Mouse (Mus musculus) MEL (cell line): Measurements from ENCODE around the gene Rspry1. TPM values are rescaled to one million over a fixed set of nuclear protein-coding genes. Genes with fewer than 3 reads are reported as not detected.

Experiments
- DNase-seq: peaks from one replicate; pipeline ENCODE4 v3.0.0; 2011; ENCODE audit warnings: low read depth, low spot score
- H3K27ac ChIP-seq: 2 replicates; pipeline ENCODE4 v1.5.1; 2012; ENCODE audit warnings: low read depth, mild to moderate bottlenecking, control low read depth, low read length, moderate library complexity; ENCODE audit not compliant: control insufficient read depth
- H3K27me3 ChIP-seq, 2 experiments: fragments of 150-350 bp in 1 of 2; sonication (generic) in 1 of 2; 2 replicates each; pipeline ENCODE4 v1.6.1; 2012; ENCODE audit warnings: low read length in 2 of 2, mild to moderate bottlenecking in 2 of 2, improper control_type of control experiment in 1 of 2, moderate library complexity in 1 of 2; ENCODE audit not compliant: insufficient read depth in 2 of 2, control insufficient read depth in 1 of 2
- H3K36me3 ChIP-seq, 2 experiments: 2 replicates each; pipeline ENCODE4 v1.6.1; 2012 to 2014; ENCODE audit warnings: low read length in 2 of 2, improper control_type of control experiment in 1 of 2, inconsistent platforms in 1 of 2, mild to moderate bottlenecking in 1 of 2; ENCODE audit not compliant: insufficient read depth in 2 of 2, control insufficient read depth in 1 of 2
- H3K4me1 ChIP-seq, 2 experiments: fragments of 150-350 bp in 1 of 2; sonication (generic) in 1 of 2; 2 replicates each; pipeline ENCODE4 v1.6.1; 2012; ENCODE audit warnings: low read length in 2 of 2, improper control_type of control experiment in 1 of 2, mild to moderate bottlenecking in 1 of 2; ENCODE audit not compliant: insufficient read depth in 2 of 2, control insufficient read depth in 1 of 2
- H3K4me3 ChIP-seq, 2 experiments: fragments of 150-350 bp in 1 of 2; sonication (generic) in 1 of 2; 2 replicates each; pipeline ENCODE4 v1.5.1; 2012; ENCODE audit warnings: low read depth in 2 of 2, low read length in 2 of 2, mild to moderate bottlenecking in 2 of 2, moderate library complexity in 2 of 2, control low read depth in 1 of 2, improper control_type of control experiment in 1 of 2; ENCODE audit not compliant: control insufficient read depth in 1 of 2, insufficient read depth in 1 of 2
- H3K79me2 ChIP-seq: 2 replicates; pipeline ENCODE4 v1.6.1; 2012; ENCODE audit warnings: mild to moderate bottlenecking, low read length, moderate library complexity; ENCODE audit not compliant: control insufficient read depth, poor library complexity, insufficient read depth
- H3K9ac ChIP-seq: 2 replicates; pipeline ENCODE4 v1.6.1; 2012; ENCODE audit warnings: low read depth, mild to moderate bottlenecking, control low read depth, low read length, moderate library complexity; ENCODE audit not compliant: control insufficient read depth, poor library complexity, severe bottlenecking
- H3K9me3 ChIP-seq: fragments of 150-350 bp; sonication (generic); replicated peaks from 2 replicates; pipeline ENCODE4 v1.6.1; 2012; ENCODE audit warnings: mild to moderate bottlenecking, low read length, improper control_type of control experiment, moderate library complexity; ENCODE audit not compliant: insufficient read depth
- CHD1 ChIP-seq: IDR thresholded peaks from 2 replicates; pipeline ENCODE4 v1.6.1; 2012; ENCODE audit warnings: low read depth, mild to moderate bottlenecking, inconsistent platforms, low read length, improper control_type of control experiment
- CHD2 ChIP-seq: IDR thresholded peaks from 2 replicates; pipeline ENCODE4 v1.6.1; 2011; ENCODE audit warnings: low read length, improper control_type of control experiment
- ELF1 ChIP-seq: IDR thresholded peaks from 2 replicates; pipeline ENCODE4 v1.6.1; 2014; ENCODE audit warnings: low read depth, mild to moderate bottlenecking, inconsistent platforms, low read length, improper control_type of control experiment, moderate library complexity
- EP300 ChIP-seq, 2 experiments: IDR thresholded peaks; 2 replicates each; pipeline ENCODE4 v1.6.1; 2011; ENCODE audit warnings: improper control_type of control experiment in 2 of 2, low read length in 2 of 2, low read depth in 1 of 2, mild to moderate bottlenecking in 1 of 2
- ETS1 ChIP-seq: IDR thresholded peaks from 2 replicates; pipeline ENCODE4 v1.6.1; 2012; ENCODE audit warnings: low read depth, mild to moderate bottlenecking, inconsistent platforms, low read length, improper control_type of control experiment, moderate library complexity
- GABPA ChIP-seq: IDR thresholded peaks from 2 replicates; pipeline ENCODE4 v1.6.1; 2012; ENCODE audit warnings: low read depth, mild to moderate bottlenecking, inconsistent platforms, low read length, improper control_type of control experiment, moderate library complexity
- HCFC1 ChIP-seq: IDR thresholded peaks from 2 replicates; pipeline ENCODE4 v1.6.1; 2012; ENCODE audit warnings: low read depth, mild to moderate bottlenecking, inconsistent platforms, low read length, improper control_type of control experiment, moderate library complexity
- MAX ChIP-seq: IDR thresholded peaks from 2 replicates; pipeline ENCODE4 v1.6.1; 2011; ENCODE audit warnings: low read length, improper control_type of control experiment
- MAZ ChIP-seq: IDR thresholded peaks from 2 replicates; pipeline ENCODE4 v1.6.1; 2012; ENCODE audit warnings: low read depth, mild to moderate bottlenecking, inconsistent platforms, low read length, improper control_type of control experiment
- MEF2A ChIP-seq: IDR thresholded peaks from 2 replicates; pipeline ENCODE4 v1.6.1; 2014; ENCODE audit warnings: low read depth, mild to moderate bottlenecking, inconsistent platforms, low read length, improper control_type of control experiment; ENCODE audit not compliant: poor library complexity, insufficient replicate concordance, severe bottlenecking; ENCODE audit errors: extremely low read depth
- MXI1 ChIP-seq: IDR thresholded peaks from 2 replicates; pipeline ENCODE4 v1.6.1; 2011; ENCODE audit warnings: mild to moderate bottlenecking, low read depth, low read length, improper control_type of control experiment
- MYB ChIP-seq: IDR thresholded peaks from 2 replicates; pipeline ENCODE4 v1.6.1; 2011; ENCODE audit warnings: mild to moderate bottlenecking, low read depth, low read length, improper control_type of control experiment
- MYC ChIP-seq: IDR thresholded peaks from 2 replicates; pipeline ENCODE4 v1.6.1; 2011; ENCODE audit warnings: low read depth, mild to moderate bottlenecking, low read length, improper control_type of control experiment, moderate library complexity
- NELFE ChIP-seq: IDR thresholded peaks from 2 replicates; pipeline ENCODE4 v1.6.1; 2011; ENCODE audit warnings: low read depth, low read length, improper control_type of control experiment
- NRF1 ChIP-seq: IDR thresholded peaks from 2 replicates; pipeline ENCODE4 v1.6.1; 2014; ENCODE audit warnings: low read depth, mild to moderate bottlenecking, inconsistent platforms, low read length, improper control_type of control experiment, moderate library complexity; ENCODE audit not compliant: poor library complexity, insufficient read depth, severe bottlenecking
- POLR2AphosphoS2 ChIP-seq: IDR thresholded peaks from 2 replicates; pipeline ENCODE4 v1.6.1; 2011; ENCODE audit warnings: low read length, improper control_type of control experiment
- RAD21 ChIP-seq: IDR thresholded peaks from 2 replicates; pipeline ENCODE4 v1.6.1; 2011; ENCODE audit warnings: mild to moderate bottlenecking, low read depth, low read length, improper control_type of control experiment
- RCOR1 ChIP-seq: IDR thresholded peaks from 2 replicates; pipeline ENCODE4 v1.6.1; 2012; ENCODE audit warnings: low read depth, mild to moderate bottlenecking, inconsistent platforms, low read length, improper control_type of control experiment
- SMC3 ChIP-seq: IDR thresholded peaks from 2 replicates; pipeline ENCODE4 v1.6.1; 2011; ENCODE audit warnings: low read depth, low read length, improper control_type of control experiment
- TBP ChIP-seq: IDR thresholded peaks from 2 replicates; pipeline ENCODE4 v1.8.0; 2011; ENCODE audit warnings: low read depth, low read length, improper control_type of control experiment
- UBTF ChIP-seq: IDR thresholded peaks from 2 replicates; pipeline ENCODE4 v1.6.1; 2012; ENCODE audit warnings: low read depth, mild to moderate bottlenecking, inconsistent platforms, low read length, improper control_type of control experiment, moderate library complexity, borderline replicate concordance; ENCODE audit not compliant: insufficient read depth
- ZMIZ1 ChIP-seq: IDR thresholded peaks from 2 replicates; pipeline ENCODE4 v1.6.1; 2012; ENCODE audit warnings: low read depth, mild to moderate bottlenecking, inconsistent platforms, low read length, improper control_type of control experiment, moderate library complexity
- polyA plus RNA-seq, 2 experiments: library from polyadenylated mRNA; stranded (reverse) in 1 of 2; unstranded in 1 of 2; fragments of >175 nt in 1 of 2; fragments of >200 nt in 1 of 2; gene quantifications; 2 replicates each; pipeline versions ENCODE4 v1.2.1 to v1.2.4; 2012; ENCODE audit warnings: low replicate concordance in 2 of 2, low read depth in 1 of 2; ENCODE audit not compliant: insufficient read length in 2 of 2, insufficient read depth in 1 of 2, missing spikeins in 1 of 2
- total RNA-seq: library from RNA; depleted of rRNA; stranded (reverse); fragments of 300-350 nt; gene quantifications from 2 replicates; pipeline ENCODE4 v1.2.3, GENCODE M21; 2012

Rspry1 gene
- total and polyA plus RNA-seq, 3 experiments = 24.5 to 32.2 TPM; not detected in 1

DNA sequence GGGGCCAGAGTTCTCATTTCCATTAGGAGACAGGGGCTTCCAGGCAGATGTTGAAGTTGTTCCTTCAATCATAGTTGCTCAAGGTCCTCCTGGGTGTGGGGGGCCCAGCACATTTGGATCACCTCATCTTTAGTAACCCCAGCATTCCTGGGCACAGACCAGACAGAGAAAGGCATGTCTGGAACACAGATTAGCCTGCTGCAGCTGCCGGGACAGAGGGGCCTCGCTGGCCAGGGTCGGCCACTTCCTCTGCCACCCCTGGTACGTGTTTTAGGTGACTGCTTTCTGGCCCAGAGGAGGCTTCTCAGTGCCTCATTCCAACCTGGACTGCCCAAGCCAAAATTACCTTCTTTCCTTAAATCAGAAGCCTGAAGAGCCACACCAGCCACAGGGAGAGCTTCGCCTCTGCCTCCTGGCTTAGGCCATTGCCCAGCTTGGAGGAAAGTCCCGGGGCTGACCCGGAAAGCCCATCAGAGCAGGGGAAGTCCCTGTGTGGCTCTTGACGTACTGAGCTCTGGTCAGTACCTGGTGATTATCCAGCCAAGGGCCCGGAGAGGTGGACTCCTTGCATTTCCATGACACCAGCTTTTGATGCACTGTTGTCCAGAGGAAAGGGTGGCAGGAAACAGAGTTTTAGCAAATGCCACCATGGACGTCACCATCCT, 104.0 kb downstream of the Rspry1 start:
- H3K27ac ChIP-seq = no peak overlapping the region

DNA sequence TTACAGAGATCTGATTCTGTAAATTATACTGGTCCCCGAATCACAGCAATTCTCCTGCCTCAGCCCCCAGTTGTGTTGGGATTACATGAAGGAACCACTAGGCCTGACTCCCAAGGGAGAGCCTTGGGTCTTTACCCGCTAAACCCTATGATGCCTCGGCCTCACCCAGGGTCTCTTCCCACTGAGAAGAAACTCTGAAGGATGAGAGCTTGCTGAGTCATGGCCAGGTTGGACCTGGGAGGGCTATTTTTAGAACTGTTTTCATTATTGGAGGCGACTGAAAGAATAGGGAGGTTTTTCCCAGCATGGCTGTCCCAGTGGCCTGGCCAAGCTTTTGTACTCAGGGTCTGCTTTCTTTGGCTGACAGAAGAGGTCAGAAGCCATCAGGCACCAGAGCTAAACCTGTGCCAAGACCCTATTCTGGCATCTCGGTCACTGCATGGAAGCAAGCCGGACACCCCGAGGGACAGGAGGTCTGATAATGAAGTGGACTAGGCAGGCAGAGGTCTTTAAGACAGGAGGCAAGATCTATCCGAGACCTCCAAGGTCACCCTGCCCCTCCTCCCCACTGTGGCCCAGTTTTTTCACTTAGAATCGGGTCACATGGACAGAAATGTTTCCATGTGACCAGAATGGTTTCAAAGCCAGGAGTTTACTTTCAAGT, 105.1 kb downstream of the Rspry1 start:
- H3K4me1 ChIP-seq = peaks cover 0 to 2% of the 10 kb centered on the region in 2 experiments; a peak in 2 of 4 replicates
- no peak overlapping the region for H3K4me3 ChIP-seq
- no peaks in the 10 kb centered on the region for H3K9me3 ChIP-seq
- H3K27me3 ChIP-seq = peaks cover 6 to 7% of the 10 kb centered on the region in 2 experiments
- DNase-seq = no peak
- no peak overlapping the region for H3K9ac ChIP-seq
- H3K79me2 ChIP-seq = no peaks in the 10 kb centered on the region
- no peak overlapping the region for H3K27ac ChIP-seq
- TF ChIP-seq MYB = no peak
- TF ChIP-seq ETS1 = no peak
- TF ChIP-seq ELF1 = no peak
- no peak for TF ChIP-seq NRF1
- no peak for TF ChIP-seq ZMIZ1
- no peak for TF ChIP-seq CHD2
- TF ChIP-seq MYC = no peak
- TF ChIP-seq UBTF = no peak
- TF ChIP-seq HCFC1 = no peak
- TF ChIP-seq RAD21 = no peak
- TF ChIP-seq SMC3 = no peak
- no peak for TF ChIP-seq NELFE
- TF ChIP-seq EP300 (IDR thresholded peaks at IDR 0.05; ENCODE audit: low read depth in 1 of 2, low read length in 2 of 2) = no peak
- no peak for TF ChIP-seq RCOR1
- no peak for TF ChIP-seq MEF2A
- TF ChIP-seq MAX = no peak
- H3K36me3 ChIP-seq = no peaks in the 10 kb centered on the region

More for the DNA sequence above, 104.0 kb downstream of the Rspry1 start:
- Histone ChIP-seq H3K4me3 (no peak overlapping the region), H3K9me3 (no peaks in the 10 kb centered on the region), H3K36me3 (no peaks in the 10 kb centered on the region), H3K9ac (no peak overlapping the region), H3K4me1 (peaks cover 0 to 4% of the 10 kb centered on the region in 2 experiments; a peak in 2 of 4 replicates), H3K79me2 (no peaks in the 10 kb centered on the region), H3K27me3 (peaks cover 2 to 5% of the 10 kb centered on the region in 2 experiments)
- TF ChIP-seq ELF1 = no peak
- TF ChIP-seq RCOR1 = no peak
- TF ChIP-seq CHD1 = no peak
- no peak for TF ChIP-seq MEF2A
- no peak for TF ChIP-seq RAD21
- TF ChIP-seq HCFC1 = no peak
- no peak for TF ChIP-seq NRF1
- no peak for TF ChIP-seq TBP
- no peak for TF ChIP-seq MAZ
- TF ChIP-seq GABPA = no peak
- no peak for TF ChIP-seq POLR2AphosphoS2
- no peak for TF ChIP-seq MXI1
- DNase-seq = no peak
